Mouse (Mus musculus) embryonic facial prominence, embryonic 13.5 days (tissue): Measurements from ENCODE around the gene Ralgps2. TPM values are rescaled to one million over a fixed set of nuclear protein-coding genes. Genes with fewer than 3 reads are reported as not detected.

Source experiments
- ATAC-seq: fragments of 200-750 bp; cut with Nextera tagmentation; 2 replicates; pipeline ENCODE4 v1.8.0; 2017; ENCODE audit warnings: low read depth; ENCODE audit not compliant: insufficient number of reproducible peaks, insufficient read depth, low FRiP score, low TSS enrichment
- H3K27ac ChIP-seq: fragments of 300-500 bp; sonication (generic); 2 replicates; pipeline ENCODE4 v1.5.1; 2015; ENCODE audit warnings: moderate library complexity, mild to moderate bottlenecking, inconsistent platforms
- H3K27me3 ChIP-seq: fragments of 300-500 bp; sonication (generic); 2 replicates; pipeline ENCODE4 v1.6.1; 2015; ENCODE audit warnings: mild to moderate bottlenecking, inconsistent platforms
- H3K36me3 ChIP-seq: fragments of 300-500 bp; sonication (generic); 2 replicates; pipeline ENCODE4 v1.6.1; 2015; ENCODE audit warnings: mild to moderate bottlenecking, inconsistent platforms
- H3K4me1 ChIP-seq: fragments of 300-500 bp; sonication (generic); 2 replicates; pipeline ENCODE4 v1.6.1; 2015; ENCODE audit warnings: inconsistent platforms
- H3K4me2 ChIP-seq: fragments of 300-500 bp; sonication (generic); 2 replicates; pipeline ENCODE4 v1.6.1; 2015; ENCODE audit warnings: moderate library complexity, mild to moderate bottlenecking, inconsistent platforms
- H3K4me3 ChIP-seq: fragments of 300-500 bp; sonication (generic); 2 replicates; pipeline ENCODE4 v1.5.1; 2015; ENCODE audit warnings: mild to moderate bottlenecking, inconsistent platforms
- H3K9ac ChIP-seq: fragments of 300-500 bp; sonication (generic); 2 replicates; pipeline ENCODE4 v1.6.1; 2015; ENCODE audit warnings: mild to moderate bottlenecking, inconsistent platforms
- H3K9me3 ChIP-seq: fragments of 300-500 bp; sonication (generic); 2 replicates; pipeline ENCODE4 v1.6.1; 2016; ENCODE audit warnings: inconsistent platforms
- WGBS: fragments of 180-500 bp; shearing (Covaris S2); methylation state at CpG from one replicate; pipeline ENCODE4 v1.1.7; 2015; ENCODE audit warnings: mixed read lengths; 5-methylcytosine and 5-hydroxymethylcytosine counted together
- polyA plus RNA-seq: library from polyadenylated mRNA; unstranded; fragments of >200 nt; fragmentation: Nextera tagmentation; extraction: Ambion mirVana; gene quantifications from 2 replicates; pipeline ENCODE4 v1.2.1, GENCODE M21; 2015

Ralgps2 gene
- polyA plus RNA-seq, 1 experiment from 2014 or later, result 92.8 TPM

DNA sequence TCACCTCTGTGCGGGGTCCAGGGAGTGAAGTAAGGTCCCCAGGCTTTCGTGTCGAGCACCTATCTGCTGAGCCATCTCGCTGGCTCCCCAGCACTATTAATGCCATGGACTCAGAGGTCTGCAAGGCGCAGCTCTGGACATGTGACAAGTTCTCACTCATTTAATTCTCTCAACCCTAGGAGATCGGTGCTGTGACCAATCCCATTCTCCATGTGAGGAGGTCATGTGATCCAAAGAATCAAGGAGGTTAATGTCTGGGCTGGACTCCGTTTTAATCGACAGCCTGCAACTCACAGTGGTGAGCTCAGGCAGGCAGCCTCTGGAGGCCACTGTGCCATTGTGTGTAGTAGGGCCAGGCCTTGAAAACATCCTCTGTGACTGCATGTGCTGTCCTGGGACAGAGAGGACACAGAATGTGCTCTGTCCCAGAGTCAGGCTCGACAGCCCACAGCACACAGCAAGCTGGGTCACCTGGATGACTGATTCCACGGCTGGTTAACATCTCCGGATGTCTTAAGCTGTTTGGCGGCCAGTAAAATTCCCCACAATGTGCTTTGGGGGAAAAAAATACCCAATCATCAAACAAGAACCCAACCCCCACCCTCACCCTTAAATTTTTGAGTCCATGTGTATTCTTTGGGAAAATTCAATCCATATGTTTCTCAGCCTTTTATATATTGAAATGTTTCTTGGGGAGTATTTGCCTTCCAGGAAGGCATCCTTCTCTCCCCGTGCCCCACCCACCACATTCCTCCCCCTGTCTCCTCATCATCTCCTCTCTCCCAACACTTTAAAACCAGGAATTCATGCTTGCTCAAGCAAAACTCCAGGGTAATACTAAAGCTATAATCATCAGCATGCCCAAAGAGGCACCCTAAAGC lies 178.6 kb downstream of the Ralgps2 start:
- peaks cover 42% of the 10 kb centered on the region for H3K4me1 ChIP-seq
- H3K36me3 ChIP-seq, result no peaks in the 10 kb centered on the region
- peak overlapping the region; percentile 42 for H3K4me2 ChIP-seq
- no peaks in the 10 kb centered on the region for H3K9me3 ChIP-seq
- WGBS, result 36% methylated on average over 13 of the region's 13 CpGs
- peak overlapping the region; percentile 96 for H3K27ac ChIP-seq
- peak overlapping the region; percentile 46; the same call in 1 of the 2 replicates for H3K9ac ChIP-seq
- no peaks in the 10 kb centered on the region for H3K27me3 ChIP-seq
- H3K4me3 ChIP-seq, result no peak overlapping the region
- ATAC-seq, result peak; percentile 67

DNA sequence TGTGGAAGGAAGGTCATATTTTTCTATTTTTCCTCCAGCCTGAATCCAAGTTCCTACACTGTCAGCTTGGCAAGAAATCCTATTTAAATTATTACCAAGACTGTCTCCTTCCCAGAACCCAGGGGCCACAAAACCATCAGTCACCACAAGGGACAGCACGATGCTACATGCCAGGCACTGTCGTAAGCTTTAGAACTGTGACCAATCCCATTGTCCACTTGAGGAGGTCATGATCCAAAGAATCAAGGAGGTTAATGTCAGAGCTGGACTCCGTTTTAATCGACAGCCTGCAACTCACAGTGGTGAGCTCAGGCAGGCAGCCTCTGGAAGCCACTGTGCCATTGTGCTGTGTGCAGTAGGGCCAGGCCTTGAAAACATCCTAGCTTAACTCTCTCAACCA lies 181.1 kb downstream of the Ralgps2 start:
- Histone ChIP-seq H3K27me3 (no peaks in the 10 kb centered on the region), H3K4me2 (no peak overlapping the region), H3K4me3 (no peak overlapping the region), H3K4me1 (peaks cover 65% of the 10 kb centered on the region), H3K9me3 (no peaks in the 10 kb centered on the region), H3K9ac (no peak overlapping the region), H3K27ac (0 out of 2 replicates have a peak overlapping the region, but pooled peaks have one; percentile 5), H3K36me3 (no peaks in the 10 kb centered on the region)
- ATAC-seq, result no peak
- WGBS, result 40% methylated on average over 4 of the region's 4 CpGs

DNA sequence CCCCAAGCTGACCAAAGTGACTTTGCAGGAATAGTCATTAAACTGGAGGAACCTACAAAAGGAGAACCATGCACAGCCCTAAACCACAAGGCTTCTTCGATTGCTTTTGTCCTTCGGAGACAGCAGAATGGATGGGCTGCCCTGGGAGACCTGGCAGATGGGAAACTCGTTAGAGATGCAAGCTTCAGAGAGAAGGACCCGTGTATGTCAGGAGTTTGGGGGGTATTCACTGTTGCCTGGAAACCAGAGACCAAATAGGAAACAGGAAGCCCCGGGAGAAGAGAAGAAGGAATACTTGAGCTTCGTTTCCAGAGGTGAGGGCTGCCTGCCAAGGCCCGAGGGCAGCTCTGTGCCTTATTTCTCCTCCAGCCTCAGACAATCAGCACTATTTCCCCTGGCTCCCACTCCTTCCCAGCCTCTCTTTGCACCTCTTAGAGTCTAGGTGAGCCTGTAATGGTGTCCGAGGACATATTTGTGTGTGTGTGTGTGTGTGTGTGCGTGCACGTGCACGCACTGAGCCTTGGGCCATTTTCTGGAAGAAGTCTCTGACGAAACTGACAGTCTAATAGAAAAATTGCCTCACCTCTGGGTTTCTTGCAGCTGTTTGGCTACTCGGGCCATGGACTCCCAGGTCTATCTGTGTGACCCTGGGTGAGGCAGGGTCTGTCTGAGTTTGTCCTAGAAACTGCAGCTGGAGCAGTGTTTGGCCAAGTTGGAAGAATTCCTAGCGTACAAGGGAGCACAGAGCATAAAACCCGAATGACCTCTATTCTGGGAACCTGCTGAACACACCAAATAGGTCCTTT lies 184.6 kb downstream of the Ralgps2 start:
- H3K9me3 ChIP-seq, result no peaks in the 10 kb centered on the region
- no peaks in the 10 kb centered on the region for H3K36me3 ChIP-seq
- H3K27ac ChIP-seq, result peak overlapping the region; percentile 88
- H3K27me3 ChIP-seq, result no peaks in the 10 kb centered on the region
- no peak overlapping the region for H3K4me3 ChIP-seq
- H3K9ac ChIP-seq, result no peak overlapping the region
- H3K4me2 ChIP-seq, result no peak overlapping the region; the same call in 1 of the 2 replicates
- H3K4me1 ChIP-seq, result peaks cover 59% of the 10 kb centered on the region
- WGBS, result 44% methylated on average over 15 of the region's 15 CpGs
- ATAC-seq, result peak; percentile 34; the same call in 1 of the 2 replicates

Other genes with a start within 250 kb of the Ralgps2 start
- 23.5 and 24.1 TPM in 2 replicates for gene Fam20b, start 220.5 kb downstream of the Ralgps2 start, polyA plus RNA-seq
- gene Angptl1, start 101.1 kb downstream of the Ralgps2 start, polyA plus RNA-seq, result 17.7 and 18.5 TPM in 2 replicates
- gene Tex35, start 169.1 kb upstream of the Ralgps2 start, polyA plus RNA-seq, result not detected in 2 replicates